Mouse (Mus musculus): ENCODE measurements around the gene Scin. TPM values are rescaled to one million over a fixed set of nuclear protein-coding genes. Genes with fewer than 3 reads are reported as not detected.
A peak's percentile ranks its signal among the peaks of the same experiment; 100 is the strongest.

The Scin gene
- total RNA-seq, 1 experiment from 2014 or later = 0.37 TPM

- DNase-seq = no peak
Observed at GRCm38 (mm10) chr12:40023918-40024317, 110.1 kb downstream of the Scin start.

GRCm38 (mm10) chr12:40023014-40023642, 110.9 kb downstream of the Scin start:
- DNase-seq = no peak

GRCm38 (mm10) chr12:40022344-40022743, 111.7 kb downstream of the Scin start:
- DNase-seq = no peak

GRCm38 (mm10) chr12:40017955-40018505, 116.0 kb downstream of the Scin start:
- DNase-seq = no peak

- peak; percentile 71 for DNase-seq
Observed at GRCm38 (mm10) chr12:40016648-40017460, 117.2 kb downstream of the Scin start.

- DNase-seq = no peak
Observed at GRCm38 (mm10) chr12:40016068-40016467, 118.0 kb downstream of the Scin start.

GRCm38 (mm10) chr12:40009866-40010265, 124.2 kb downstream of the Scin start:
- peak; percentile 36 for DNase-seq

Other genes starting within 250 kb of the Scin start
- 104 and 125 TPM in 2 replicates for gene Arl4a, start 96.2 kb downstream of the Scin start, total RNA-seq (2021)
- gene Lsmem1, start 65.3 kb upstream of the Scin start, total RNA-seq (2021) = 0.26 TPM in 1 of 2 replicates, not detected in the other
- gene Ifrd1, start 114.3 kb upstream of the Scin start, total RNA-seq (2021) = 155 and 156 TPM in 2 replicates